Mouse (Mus musculus): Measurements from ENCODE around the gene Elmo2.

The Elmo2 gene

DNA sequence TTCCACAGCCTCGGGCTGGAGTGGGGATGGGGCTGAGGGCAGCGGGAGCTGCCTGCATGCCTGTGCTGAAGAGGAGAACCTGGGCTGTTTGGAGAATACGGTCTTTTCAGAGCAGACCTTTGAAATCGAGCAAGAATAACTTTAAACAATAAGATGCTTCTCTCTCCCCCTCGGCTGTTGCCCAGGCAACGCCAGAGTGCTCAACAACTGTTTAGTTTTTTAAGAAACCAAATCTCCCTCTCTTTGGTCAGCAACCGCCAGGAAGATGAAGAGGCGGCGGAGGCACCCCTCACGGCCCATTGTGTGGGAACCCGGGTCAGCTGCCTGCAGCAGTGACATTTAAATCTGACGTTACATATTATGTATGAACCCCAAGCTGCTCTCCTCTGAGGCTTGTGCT lies 59.5 kb downstream of the Elmo2 start:
- ATAC-seq (ENCODE audit: insufficient number of reproducible peaks, low FRiP score, low TSS enrichment), result no peak

DNA sequence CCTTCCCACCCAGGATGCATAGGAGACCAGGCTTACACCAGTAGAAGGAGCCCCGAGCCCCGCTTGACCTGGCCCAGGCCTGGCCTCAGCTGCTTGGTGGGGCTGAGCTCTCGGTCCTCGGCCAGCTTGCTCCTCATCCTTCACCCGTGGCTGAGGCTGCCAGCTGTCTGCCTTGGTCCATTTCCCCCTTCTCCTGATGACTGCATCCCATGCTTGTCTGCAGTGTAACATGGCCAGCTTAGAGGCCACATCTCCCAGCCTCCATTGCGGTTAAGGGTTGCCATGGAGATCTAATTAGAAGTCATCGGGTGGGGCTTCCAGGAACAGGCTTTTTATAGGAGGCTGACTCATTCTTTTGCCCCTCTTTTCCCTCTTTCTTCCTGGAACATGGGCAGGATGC lies 62.4 kb downstream of the Elmo2 start:
- ATAC-seq (ENCODE audit: insufficient number of reproducible peaks, low FRiP score, low TSS enrichment), result no peak

DNA sequence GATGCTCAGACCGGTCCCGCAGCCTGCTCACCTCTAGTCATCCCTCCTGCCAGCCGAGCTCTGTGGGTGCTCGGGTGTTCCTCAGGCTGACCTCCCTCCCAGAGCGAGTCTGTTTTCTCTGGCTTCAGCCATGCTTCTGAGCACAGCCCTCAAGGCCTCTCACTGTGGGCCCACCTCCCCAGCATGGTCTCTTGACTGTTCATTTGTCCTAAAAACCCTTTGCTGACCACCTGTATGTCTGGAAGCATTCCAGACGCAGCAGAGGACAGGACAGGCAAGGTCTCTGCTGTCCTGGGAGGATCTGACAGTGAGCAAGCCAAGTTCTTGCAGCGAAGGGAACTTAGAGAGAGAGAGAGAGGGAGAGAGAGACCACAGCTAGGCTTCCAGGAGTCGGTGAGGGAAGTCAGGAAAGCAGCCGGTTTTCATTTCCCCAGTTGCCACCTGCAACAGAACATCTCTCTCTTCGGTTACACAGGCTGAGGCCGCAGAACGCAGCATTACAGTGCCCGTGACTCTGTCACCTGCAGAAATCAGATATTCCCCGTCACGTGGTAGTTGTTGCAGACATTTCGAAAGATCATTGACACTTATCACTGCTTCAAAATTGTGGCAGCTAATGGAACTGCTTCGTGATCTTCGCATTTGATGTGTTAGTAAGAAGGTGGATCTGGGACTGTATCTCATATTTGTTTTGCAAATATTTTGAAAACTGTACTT lies 63.8 kb downstream of the Elmo2 start:
- no peak for ATAC-seq (ENCODE audit: insufficient number of reproducible peaks, low FRiP score, low TSS enrichment)

DNA sequence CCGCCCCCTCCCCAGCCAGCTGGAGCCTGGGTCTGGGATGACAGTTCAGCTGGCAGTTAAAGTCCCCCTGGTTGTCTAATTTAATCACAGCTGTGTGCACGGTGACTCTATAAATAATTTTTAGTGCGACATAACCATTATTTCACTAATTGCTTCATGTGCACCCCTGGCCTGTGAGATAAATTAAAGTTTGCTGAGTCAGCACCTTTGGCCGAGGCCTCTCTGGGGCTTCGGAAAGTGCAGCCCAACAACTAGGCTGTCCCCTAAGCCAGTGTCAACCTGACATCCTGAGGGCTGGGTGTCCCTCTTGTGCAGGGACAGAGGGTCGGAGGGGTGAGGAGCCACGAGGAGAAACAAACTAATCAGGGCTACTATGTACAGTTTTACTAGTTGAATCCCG lies 66.4 kb downstream of the Elmo2 start:
- no peak for ATAC-seq (ENCODE audit: insufficient number of reproducible peaks, low FRiP score, low TSS enrichment)

DNA sequence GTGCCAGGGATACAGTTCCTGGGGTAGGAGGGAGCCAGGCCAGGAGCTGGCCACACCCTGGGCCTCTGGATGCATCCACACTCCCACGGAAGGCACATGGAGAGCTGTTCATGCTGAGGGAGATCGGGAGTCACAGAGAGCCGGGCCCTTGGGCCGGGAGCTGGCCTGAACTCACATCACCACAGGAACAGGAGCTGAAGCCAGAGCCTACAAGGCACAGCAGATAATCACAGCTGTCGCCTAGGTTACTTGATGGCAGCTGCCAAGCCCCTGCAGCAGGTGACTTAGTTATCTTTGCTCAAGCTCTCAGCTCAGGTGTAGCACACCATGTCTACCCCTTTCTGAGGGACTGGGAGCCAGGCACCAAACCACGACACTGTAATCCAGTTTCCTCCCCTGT lies 68.0 kb downstream of the Elmo2 start:
- no peak for ATAC-seq (ENCODE audit: insufficient number of reproducible peaks, low FRiP score, low TSS enrichment)

DNA sequence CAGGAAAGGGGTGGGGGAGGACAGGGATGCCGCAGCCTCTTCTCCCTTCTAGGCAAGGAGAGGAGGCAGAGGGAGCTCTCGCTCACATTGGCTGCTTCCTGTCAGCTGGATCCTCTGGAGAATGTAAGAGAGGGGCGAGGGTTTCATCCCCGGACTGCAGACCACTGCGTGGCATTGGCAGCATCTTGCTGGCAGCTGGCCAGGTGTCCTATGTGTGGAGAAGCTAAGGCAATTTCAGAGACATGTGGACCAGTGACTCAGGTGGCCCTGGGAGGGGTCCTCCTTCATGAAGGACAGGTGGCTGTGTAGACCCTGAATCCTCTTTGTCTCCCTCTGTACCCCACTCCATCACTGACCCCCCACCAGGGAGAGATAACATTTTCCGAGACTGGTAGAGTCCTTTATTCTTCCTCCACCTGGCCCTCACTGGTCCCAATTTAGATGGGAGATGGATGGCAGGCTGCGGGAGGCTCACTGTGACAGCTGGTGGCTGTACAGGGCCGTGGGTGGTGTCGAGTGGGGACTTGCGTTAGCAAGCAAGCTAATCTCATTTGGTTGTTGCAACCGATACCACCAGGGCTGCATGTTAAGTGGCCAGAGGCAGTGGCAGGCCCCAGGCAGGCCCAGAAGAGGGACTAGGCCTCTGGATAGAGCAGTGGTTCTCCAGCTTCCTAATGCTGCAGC lies 69.0 kb downstream of the Elmo2 start:
- ATAC-seq (ENCODE audit: insufficient number of reproducible peaks, low FRiP score, low TSS enrichment), result no peak

DNA sequence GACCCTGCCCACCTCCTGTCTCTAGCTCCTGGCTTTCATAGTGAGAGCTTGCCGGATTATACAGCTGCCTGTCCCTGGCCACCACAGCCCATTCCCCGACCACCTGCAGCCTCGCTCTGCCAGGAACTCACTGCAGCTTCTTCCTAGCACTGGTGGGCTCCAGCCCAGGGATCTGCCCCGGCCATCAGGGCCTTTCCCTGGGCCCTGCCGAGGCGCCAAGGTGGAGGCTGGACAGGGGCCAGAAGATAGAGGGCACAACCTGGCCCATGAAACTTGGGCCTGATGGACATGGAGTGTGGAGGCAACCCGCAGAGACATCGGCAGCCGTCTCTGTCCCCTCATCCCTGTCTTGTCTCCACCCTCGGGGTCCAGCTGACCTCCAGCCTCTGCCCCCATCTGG lies 70.1 kb downstream of the Elmo2 start:
- ATAC-seq (ENCODE audit: insufficient number of reproducible peaks, low FRiP score, low TSS enrichment), result no peak

DNA sequence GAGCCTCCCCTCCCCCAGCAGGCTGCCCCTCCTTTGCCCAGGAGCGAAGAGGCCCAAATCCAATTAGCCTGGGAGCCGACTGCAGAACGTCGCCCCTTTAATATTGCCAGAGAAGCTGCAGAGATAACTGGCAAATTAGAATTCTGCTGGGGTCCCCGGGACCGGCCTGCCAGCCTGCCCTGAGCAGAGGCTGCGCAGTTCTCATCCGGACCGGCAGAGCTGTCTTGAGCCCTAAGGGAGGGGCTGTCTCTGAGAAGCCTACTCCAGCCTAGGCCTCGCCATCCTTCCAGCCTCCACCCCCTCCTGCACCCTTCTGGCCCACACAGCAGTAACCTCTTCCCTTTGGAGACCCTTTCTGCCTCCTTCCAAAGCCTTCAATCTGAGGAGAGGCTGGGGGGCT lies 72.4 kb downstream of the Elmo2 start:
- ATAC-seq (ENCODE audit: insufficient number of reproducible peaks, low FRiP score, low TSS enrichment), result no peak

DNA sequence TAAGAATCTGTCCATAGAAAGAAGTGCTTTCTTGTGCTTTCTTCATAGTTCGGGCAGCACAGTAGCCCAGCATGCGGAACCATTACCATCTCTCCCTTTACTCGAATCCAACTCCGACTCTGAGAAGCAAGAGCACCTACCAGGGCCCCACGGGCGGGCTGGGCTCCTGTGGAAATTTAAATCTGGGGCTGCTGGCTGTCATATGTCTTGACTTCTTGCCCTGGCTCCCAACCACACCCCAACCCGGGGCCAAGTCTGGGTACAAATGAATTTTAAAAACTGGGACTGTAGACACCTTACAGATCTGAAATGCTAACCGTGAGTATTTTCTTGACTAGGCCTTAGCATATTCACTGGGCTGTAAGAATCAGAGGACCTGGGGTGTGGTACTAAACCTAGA lies 73.0 kb downstream of the Elmo2 start:
- no peak for ATAC-seq (ENCODE audit: insufficient number of reproducible peaks, low FRiP score, low TSS enrichment)

DNA sequence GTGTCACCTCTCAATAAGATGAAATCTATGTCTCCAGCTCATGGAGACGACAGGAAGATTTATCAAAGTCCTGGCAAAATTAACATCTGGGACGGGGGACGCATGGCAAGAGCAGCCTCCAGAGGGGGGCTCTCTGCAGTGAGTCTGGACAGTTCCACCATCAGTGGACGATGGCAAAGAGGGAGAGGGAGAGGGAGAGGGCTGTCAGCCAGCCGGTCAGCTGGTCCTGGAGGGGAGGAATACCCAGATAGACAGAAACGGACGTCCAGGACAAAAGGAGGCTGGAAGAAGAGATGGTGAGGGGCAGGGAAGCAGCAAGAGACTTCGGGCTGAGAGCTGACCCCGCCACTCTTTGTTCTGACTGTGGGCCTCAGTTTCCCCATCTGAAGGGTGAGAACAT lies 73.5 kb downstream of the Elmo2 start:
- ATAC-seq (ENCODE audit: insufficient number of reproducible peaks, low FRiP score, low TSS enrichment), result no peak

DNA sequence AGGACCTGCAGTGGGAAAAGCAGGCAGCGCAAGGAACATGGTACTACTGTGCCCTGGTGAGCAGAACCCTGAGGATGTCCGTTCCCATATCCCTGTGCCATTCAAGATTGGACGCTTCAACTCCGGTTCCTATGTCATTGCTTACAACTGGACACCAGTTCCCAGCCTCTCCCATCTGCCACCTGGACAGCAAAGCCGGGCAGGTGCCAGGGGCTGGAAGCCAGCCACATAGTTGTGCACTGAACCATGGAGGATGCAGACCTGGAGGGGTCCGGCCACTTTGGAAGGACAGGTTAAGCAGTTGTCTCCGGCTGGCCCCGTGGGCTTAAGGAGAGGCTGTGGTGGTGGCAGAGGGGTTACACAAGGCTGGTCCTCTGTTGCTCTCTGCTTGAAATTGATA lies 73.9 kb downstream of the Elmo2 start:
- peak; percentile 45; the same call in 1 of the 2 replicates for ATAC-seq (ENCODE audit: insufficient number of reproducible peaks, low FRiP score, low TSS enrichment)

DNA sequence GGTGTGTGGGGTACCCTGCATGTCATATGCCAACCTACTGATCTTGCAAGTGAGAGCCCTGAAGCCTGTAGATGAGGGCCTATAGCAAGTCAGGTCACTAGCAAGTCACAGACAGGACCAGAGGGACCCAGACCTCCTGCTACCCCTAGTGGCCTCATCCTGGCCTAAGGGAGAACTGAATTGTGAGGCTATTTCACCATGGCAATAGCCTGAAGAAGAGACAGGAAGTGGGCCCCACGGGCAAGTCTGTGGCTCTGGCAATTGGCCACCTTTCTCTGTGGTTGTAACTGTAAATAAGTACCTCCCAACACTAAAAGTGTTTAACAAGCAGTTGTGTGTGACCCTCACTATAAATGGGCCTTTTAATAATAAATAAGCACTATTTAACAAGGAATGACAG lies 75.4 kb downstream of the Elmo2 start:
- no peak for ATAC-seq (ENCODE audit: insufficient number of reproducible peaks, low FRiP score, low TSS enrichment)

DNA sequence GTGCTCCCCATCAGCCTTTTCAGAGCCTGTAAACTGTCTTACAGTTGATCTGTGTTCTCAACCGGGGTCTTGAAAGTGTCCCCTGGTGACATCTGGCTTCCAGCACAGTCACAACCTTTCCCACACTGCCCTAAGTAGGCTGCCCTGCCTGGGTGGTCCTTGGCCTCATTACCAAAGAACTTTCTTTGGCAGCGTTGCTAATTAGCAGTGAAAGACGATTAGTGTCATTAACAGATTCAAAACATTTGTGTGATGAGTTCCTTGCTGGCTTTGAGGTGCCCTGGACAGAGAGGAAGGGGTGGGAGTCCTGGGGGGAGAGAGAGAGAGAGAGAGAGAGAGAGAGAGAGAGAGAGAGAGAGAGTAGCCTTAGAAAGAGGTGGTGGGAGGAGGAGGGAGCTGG lies 77.3 kb downstream of the Elmo2 start:
- ATAC-seq (ENCODE audit: insufficient number of reproducible peaks, low FRiP score, low TSS enrichment), result no peak

DNA sequence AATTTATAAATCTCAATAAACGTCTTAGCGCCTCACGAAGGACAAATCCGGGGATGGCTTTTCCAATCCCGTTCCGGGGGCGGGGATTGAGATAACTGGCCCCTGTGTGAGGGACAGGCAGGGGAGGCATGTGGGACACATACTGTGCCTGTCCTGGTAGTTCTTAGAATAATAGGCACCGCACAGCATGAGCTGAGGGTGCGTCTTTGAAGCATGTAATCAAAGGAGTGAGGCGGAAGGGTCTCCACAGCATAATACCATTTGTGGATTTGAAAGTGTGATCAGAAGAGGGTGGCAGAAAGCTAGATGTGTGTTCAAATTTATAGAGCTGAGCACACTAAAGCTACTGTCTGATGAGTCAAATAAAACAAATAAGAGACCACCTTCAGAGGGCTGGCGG lies 79.9 kb downstream of the Elmo2 start:
- no peak for ATAC-seq (ENCODE audit: insufficient number of reproducible peaks, low FRiP score, low TSS enrichment)

DNA sequence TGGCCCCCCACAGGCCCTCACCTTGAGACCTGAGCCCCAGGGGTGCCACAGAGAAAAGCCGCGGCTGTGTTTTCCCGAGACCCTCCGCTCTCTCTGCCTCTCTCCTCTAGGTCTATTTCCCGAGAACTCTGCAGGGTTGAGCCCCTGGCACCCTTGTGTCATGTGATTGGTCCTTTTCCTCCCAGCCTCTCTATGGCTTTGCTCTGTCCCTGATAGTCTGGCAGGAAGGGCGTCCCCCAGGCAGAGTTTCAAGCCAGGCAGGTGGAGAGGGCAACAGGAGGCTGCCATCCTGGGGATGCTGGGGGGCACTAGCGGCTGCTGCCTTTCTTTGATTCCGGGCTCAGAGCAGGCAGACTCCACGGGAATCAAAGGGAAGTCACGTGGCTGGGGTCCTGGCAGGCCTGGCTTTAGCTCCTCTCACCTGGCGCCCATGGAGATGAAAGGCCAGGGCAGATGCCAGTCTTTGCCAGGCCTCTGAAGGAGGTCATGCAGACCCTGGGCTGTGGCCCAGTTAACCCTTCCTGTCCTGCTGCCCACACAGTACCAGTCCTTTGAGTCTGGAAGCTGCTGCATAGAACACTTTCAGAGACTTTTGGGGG lies 83.1 kb downstream of the Elmo2 start:
- ATAC-seq (ENCODE audit: insufficient number of reproducible peaks, low FRiP score, low TSS enrichment), result peak; percentile 41

DNA sequence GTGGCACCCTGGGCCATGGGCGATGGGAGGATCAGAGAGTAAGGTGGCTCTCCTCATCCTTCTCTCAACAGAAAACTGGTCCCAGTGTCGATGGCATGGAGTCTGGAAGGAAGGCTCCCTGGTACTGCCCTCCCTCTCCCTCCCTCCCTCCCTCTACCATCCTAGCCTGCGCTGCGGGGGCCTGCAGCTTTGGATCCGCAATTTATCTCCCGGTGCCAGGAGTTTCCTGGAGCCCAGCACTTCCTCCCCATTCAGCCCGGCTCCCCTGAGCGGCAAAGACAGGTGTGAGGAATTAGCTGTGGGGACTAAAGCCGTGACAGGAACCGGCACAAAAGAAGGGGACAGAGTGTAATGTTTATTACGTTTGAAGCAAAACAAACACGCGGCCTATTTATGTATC lies 83.7 kb downstream of the Elmo2 start:
- ATAC-seq (ENCODE audit: insufficient number of reproducible peaks, low FRiP score, low TSS enrichment), result no peak

DNA sequence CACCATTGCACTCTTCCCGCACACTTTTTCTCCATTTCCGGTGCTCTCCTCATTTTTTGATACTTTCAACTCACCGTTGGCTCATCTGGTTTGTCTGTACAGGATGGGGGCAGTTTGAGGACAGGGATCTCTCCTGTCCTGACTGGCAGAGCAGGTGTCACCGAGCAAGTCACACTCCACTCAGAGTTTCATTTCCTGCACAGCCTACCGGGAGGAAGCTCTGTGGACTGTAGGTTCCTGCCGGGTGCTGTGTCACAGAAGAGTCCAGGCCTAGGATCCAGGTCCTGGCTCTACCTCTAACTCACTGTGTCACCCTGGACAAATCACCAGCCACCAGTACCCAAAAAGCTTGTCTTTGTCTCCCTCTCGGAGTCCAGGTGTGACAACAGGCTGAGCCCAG lies 84.5 kb downstream of the Elmo2 start:
- ATAC-seq (ENCODE audit: insufficient number of reproducible peaks, low FRiP score, low TSS enrichment), result no peak

DNA sequence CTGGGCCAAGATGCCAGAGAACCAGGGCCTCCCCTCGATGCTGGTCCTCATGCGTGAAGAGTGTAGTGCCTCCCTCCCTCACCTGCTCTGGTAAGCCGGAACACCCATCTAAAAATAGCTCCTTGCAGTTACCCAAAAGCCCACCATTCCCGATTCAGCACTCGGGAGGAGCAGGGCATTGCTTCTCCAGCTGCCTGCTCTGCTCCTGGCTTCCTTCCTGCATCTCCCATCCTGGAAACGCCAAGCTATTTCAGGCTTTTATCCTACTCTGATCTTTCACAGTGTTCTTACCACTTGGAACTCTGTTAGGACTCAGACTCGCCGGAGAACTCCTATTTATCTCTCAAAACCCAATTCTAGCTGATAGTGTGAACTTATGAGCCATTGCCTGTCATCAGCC lies 85.9 kb downstream of the Elmo2 start:
- no peak for ATAC-seq (ENCODE audit: insufficient number of reproducible peaks, low FRiP score, low TSS enrichment)

DNA sequence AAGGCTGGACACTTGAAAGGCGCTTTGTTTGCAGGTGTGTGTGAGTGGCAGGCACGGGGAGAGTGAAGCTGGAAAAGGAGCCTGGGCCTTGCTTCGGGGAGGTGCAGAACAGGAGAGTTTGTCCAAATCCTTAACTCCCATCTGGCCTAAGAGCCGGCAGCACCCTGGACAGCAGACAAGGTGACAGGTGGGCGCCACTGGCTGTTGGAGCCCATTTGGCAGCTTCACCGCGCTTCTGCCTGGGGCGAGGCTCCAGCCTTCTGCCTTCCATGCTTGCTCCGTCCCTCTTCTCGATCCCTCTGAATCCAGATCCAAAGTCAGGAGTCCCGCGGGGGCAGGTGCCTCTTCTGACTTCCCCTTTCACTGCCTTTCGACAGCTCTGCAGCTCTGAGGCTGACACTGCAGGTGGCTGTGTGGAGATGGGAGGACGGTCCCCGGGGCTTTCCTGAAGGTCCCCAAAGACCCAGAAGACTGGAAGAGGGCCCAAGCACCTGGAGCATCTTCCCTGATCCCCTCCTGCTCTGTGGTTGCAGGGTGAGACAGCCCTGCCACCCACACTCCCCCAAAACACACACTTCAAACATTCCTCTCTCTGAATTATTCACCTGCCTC lies 86.6 kb downstream of the Elmo2 start:
- no peak for ATAC-seq (ENCODE audit: insufficient number of reproducible peaks, low FRiP score, low TSS enrichment)

DNA sequence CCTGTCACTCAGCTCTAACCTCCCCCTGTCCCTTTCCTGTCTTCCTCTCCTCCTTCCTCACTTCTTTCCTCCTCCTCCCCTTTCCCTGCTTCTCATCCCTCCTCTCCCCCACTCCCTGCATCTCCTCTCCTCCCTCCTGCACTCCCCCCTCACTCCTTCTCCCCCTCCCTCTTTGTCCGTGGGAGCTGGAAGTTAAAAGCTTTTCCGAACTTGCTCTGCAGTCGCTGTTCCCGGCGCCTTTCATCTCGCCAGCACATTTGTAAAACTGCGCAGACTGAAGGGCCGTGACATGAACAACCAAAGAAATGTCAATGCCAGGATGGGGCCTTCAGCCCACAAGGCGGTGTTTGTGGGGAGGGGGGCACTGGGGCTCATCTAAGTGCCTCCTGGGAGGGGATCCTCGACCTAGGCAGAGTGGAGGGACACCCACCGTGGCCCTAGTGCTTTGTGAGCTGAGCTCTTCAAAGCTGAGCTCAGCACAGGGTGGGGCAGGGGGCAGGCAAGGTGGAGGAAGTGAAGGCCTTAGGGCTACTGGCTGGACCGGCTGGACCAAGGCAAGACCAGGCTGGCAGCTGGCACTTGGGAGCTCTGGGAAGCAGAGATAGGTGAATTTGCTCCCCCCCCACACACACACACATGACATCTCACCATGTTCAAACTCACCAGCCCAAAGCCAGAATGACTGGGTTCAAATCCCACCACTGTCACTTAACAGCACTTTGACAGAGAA lies 87.7 kb downstream of the Elmo2 start:
- no peak for ATAC-seq (ENCODE audit: insufficient number of reproducible peaks, low FRiP score, low TSS enrichment)

All from cerebellum, adult (tissue).